Mouse (Mus musculus) layer of hippocampus, postnatal 10 days (tissue): ENCODE measurements around the gene Fcgr3. TPM values are rescaled to one million over a fixed set of nuclear protein-coding genes. Genes with fewer than 3 reads are reported as not detected.
"Not testable (repeated sequence)": the region's sequence is repeated elsewhere in the genome, so short reads cannot be mapped to it uniquely, and the experiment has no call there.

ENCODE experiments used
- DNase-seq, 2 experiments: peaks; one replicate each; pipeline ENCODE4 v3.0.0; 2021; ENCODE audit warnings: low spot score in 2 of 2
- total RNA-seq, 2 experiments: library from RNA; stranded (reverse); gene quantifications; 2 replicates each; pipeline ENCODE4 v1.2.3; 2021

The Fcgr3 gene
- total RNA-seq, 2 experiments from 2014 or later: 10.5 to 12.7 TPM

DNA sequence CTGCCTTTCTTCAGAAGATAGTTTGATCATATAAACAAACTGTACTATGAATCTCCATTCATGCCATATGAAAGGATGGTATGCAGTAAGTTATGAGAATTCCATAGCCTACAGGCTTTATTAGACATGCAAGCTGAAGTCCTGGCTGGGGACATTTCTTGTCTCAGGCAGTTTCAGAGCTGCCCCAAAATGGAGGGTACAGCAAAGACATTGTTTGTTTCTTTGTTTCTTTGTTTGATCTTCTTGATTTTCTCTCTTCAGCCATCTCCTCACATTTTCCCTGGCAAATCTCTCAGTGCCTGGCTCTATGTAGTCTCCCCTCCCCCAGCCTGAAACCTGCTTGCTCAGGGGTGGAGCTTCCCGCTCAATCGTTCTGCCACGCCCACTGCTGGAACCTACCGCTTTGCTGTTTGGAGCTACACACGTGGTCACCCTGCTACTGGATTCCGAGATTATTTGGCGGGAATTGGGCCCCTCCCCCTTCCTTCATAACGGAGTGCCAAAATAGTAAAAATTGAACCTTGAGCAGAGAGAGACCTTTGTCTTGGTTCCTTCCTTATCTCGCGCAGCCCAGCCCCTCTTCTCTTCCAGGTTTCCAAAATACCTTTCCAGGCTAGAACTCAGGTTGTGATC is 23.6 kb upstream of the Fcgr3 start:
- not testable (repeated sequence) for DNase-seq

DNA sequence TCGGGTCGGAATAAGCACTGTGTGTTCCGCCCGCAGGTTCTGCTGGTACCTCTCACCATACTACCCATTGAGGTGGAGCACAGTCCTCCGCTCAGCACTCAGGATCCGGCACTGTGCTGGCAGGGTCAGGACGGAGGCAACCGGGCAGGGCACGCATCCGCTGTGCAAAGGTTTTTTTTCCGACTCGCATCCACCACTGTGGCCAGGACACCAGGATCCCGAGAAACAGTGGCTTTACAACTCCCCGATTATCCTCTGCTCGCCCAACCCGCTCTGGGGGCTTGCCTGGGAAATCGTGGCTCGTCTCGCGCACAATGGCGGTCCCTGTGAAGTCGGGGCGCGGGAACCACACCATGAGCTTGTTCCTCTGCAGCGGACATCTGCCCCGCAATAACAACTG is 21.0 kb upstream of the Fcgr3 start:
- no peak for DNase-seq

DNA sequence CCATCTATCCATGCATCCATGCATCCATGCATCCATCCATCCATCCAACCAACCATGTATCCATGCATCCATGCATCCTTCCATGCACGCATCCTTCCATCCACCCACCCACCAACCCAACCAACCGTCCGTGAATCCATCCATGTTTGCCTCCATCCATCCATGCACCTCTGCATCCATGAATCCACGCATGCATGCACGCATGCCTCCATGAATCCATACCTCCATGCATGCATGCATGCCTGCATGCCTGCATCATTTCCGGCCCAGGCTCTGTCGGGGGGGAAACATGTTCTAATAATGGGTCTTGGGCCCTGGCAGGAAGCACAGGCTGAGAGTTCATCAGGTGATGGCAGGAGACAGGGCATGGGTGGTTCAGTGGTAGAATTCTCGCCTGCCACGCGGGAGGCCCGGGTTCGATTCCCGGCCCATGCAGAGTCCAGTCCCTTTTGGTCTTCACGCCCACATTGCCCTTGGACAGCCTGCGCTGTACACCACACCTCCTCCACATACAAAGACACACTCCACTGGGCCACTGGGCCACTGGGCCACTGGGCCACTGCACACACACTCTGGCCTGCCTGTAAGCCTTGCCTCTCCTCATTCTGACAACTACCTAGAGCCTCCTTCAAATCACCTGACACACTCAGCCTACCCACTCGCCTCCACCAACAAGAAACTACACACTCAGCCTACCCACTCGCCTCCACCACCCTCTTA is 16.9 kb upstream of the Fcgr3 start:
- not testable (repeated sequence) for DNase-seq

DNA sequence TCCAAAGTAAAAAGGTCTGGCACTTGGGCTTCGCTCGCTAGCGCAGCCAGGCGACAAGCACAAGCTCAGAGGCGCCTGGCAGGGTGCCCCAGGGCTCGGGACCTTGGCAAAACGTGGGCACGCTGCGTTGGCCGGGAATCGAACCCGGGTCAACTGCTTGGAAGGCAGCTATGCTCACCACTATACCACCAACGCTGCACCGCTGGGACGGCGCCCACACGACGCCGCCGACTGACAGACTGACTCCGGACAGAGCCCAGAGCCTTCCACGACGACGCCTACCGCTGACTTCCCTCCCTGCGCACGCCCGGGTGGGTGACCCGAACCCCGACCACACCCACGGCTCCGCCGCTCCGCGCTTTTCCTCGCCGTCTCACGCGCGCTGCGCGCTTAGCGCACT is 15.1 kb upstream of the Fcgr3 start:
- not testable (repeated sequence) for DNase-seq

DNA sequence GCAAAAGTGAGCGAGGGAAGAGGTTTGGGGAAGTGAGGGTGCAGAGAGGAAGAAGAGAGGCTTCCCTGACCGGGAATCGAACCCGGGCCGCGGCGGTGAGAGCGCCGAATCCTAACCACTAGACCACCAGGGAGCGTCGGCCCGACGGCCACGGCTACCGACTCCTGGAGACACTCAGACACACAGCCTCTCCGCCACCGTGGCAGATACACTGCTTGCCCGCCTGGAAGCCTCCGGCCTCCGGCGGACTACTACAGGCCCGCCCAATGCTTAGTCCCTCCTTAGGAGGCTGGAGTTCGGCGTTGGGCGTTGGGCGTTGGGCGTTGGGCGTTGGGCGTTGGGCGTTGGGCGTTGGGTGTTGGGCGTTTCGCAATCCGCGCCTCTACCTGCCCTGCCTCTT is 14.6 kb upstream of the Fcgr3 start:
- not testable (repeated sequence) for DNase-seq

DNA sequence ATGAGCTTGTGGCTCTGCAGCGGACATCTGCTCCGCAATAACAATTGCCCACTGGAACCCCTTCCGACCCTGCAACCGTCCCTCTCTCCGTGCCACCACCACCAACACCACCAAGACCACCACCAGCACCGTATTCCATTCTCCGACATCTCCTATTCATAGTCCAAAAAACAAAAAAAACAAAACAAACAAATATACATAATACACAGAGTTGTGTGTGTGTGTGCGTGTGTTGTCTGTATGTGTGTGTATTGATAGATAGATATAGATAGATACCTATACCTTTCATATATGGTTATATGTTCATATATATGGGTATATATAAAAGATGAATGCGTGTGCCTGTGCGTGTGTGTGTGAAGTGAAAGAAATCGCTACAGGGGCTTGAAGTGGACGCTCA is 13.7 kb upstream of the Fcgr3 start:
- not testable (repeated sequence) for DNase-seq

DNA sequence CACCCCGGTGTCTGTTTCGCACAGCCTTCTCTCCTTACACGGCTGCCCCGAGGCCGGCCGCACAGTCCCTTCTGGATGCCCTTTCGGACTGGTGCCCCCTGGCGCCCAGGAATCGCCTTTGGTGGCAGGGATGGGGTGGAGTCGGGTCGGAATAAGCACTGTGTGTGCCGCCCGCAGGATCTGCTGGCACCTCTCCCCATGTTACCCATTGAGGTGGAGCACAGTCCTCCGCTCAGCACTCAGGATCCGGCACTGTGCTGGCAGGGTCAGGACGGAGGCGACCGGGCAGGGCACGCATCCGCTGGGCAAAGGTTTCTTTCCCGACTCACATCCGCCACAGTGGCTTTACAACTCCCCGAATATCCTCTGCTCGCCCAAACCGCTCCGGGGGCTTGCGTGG is 13.2 kb upstream of the Fcgr3 start:
- peak; percentile 50 to 59 for DNase-seq

DNA sequence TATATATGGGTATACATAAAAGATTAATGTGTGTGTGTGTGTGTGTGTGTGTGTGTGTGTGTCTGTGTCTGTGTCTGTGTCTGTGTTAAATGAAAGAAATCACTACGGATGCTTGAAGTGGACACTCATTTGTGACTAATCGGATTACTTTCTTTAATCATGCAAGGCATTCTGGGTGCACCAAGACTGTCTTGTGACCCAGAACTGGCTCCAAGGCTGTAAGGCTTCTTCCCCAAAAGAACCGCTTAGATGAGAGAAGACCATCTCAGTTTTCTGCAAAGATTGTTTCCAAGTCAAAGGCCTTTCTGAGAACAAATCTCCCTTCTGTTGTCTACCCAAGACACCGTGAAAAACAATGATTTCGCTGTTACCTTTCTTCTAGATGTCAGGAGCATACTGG is 12.5 kb upstream of the Fcgr3 start:
- DNase-seq: not testable (repeated sequence)

DNA sequence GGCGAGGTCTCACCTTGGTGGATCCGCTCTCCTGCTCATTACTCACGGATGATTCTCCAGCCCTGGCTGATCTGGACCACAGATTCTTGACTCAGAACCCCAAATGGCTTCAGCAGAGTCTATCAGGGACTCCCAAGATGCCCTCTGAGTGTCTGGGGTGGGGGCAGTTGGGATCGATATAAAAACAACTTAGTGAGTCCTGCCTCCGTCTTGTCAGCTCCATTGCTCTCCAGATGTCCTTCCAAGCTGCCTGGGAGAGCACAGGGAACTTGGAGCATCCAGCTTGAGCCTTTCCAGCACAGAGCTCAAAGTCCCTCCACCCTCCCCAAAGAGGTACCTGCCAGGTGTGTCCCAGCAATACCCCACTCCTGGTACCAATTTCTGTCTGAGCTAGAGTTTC is 11.4 kb upstream of the Fcgr3 start:
- DNase-seq: not testable (repeated sequence)

DNA sequence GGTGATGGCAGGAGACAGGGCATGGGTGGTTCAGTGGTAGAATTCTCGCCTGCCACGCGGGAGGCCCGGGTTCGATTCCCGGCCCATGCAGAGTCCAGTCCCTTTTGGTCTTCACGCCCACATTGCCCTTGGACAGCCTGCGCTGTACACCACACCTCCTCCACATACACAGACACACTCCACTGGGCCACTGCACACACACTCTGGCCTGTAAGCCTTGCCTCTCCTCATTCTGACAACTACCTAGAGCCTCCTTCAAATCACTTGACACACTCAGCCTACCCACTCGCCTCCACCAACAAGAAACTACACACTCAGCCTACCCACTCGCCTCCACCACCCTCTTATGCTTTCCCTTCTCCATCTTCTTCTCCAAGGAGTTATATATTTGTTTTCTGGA is 9.5 kb upstream of the Fcgr3 start:
- not testable (repeated sequence) for DNase-seq

DNA sequence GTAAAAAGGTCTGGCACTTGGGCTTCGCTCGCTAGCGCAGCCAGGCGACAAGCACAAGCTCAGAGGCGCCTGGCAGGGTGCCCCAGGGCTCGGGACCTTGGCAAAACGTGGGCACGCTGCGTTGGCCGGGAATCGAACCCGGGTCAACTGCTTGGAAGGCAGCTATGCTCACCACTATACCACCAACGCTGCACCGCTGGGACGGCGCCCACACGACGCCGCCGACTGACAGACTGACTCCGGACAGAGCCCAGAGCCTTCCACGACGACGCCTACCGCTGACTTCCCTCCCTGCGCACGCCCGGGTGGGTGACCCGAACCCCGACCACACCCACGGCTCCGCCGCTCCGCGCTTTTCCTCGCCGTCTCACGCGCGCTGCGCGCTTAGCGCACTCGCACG is 7.5 kb upstream of the Fcgr3 start:
- not testable (repeated sequence) for DNase-seq

DNA sequence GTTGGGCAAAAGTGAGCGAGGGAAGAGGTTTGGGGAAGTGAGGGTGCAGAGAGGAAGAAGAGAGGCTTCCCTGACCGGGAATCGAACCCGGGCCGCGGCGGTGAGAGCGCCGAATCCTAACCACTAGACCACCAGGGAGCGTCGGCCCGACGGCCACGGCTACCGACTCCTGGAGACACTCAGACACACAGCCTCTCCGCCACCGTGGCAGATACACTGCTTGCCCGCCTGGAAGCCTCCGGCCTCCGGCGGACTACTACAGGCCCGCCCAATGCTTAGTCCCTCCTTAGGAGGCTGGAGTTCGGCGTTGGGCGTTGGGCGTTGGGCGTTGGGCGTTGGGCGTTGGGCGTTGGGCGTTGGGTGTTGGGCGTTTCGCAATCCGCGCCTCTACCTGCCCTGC is 7.0 kb upstream of the Fcgr3 start:
- DNase-seq: not testable (repeated sequence)

DNA sequence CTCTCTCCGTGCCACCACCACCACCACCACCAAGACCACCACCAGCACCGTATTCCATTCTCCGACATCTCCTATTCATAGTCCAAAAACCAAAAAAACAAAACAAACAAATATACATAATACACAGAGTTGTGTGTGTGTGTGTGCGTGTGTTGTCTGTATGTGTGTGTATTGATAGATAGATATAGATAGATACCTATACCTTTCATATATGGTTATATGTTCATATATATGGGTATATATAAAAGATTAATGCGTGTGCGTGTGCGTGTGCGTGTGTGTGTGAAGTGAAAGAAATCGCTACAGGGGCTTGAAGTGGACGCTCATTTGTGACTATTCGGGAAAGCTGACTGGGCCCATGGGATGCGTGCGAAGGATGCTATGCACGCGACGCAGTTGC is 6.1 kb upstream of the Fcgr3 start:
- DNase-seq: peak in 1 of 2 experiments; percentile 25

DNA sequence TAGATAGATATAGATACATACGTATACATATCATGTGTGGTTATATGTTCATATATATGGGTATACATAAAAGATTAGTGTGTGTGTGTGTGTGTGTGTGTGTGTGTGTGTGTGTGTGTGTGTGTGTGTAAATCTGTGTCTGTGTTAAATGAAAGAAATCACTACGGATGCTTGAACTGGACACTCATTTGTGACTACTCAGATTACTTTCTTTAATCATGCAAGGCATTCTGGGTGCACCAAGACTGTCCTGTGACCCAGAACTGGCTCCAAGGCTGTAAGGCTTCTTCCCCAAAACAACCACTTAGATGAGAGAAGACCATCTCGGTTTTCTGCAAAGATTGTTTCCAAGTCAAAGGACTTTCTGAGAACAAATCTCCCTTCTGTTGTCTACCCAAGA is 4.8 kb upstream of the Fcgr3 start:
- peak in 1 of 2 experiments; percentile 34 for DNase-seq

DNA sequence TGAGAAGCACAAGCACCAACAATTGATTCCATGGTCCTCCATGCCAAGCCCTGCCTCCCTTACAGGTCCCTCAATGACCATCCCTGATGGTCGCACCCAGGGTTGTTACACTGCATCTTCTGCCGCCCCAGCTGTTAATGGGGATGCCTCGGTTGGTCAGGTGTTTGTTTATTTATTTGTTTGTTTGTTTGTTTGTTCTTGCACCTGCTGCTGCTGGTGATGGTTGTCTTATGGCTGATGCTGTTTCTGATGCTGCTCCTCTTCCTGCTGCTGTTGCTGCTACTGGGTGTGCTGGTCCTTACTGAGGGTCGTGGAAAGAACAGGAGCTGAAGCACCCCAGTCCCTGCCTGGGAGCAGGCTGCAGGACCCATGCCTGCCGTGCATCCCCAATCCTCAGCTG is 3.2 kb upstream of the Fcgr3 start:
- not testable (repeated sequence) for DNase-seq

DNA sequence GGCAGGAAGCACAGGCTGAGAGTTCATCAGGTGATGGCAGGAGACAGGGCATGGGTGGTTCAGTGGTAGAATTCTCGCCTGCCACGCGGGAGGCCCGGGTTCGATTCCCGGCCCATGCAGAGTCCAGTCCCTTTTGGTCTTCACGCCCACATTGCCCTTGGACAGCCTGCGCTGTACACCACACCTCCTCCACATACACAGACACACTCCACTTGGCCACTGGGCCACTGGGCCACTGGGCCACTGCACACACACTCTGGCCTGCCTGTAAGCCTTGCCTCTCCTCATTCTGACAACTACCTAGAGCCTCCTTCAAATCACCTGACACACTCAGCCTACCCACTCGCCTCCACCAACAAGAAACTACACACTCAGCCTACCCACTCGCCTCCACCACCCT is 1.8 kb upstream of the Fcgr3 start:
- not testable (repeated sequence) for DNase-seq

DNA sequence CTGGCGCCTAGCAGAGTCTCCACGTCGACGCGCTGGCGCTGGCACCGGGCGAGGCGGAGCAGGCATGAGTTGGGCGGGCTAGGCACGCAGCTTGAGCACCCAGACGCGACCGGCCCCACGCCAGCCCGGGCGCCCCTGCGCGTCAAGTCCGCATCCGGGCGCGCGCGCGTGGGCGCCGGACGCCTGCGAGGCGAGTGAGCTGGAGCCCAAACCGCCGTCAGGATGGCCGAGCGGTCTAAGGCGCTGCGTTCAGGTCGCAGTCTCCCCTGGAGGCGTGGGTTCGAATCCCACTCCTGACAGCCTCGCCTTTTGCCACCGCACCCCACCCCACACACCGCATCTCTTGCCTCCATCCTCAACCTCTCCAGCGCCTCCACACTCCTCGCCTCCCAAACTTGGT is 1.0 kb upstream of the Fcgr3 start:
- peak; percentile 67 to 81 for DNase-seq

DNA sequence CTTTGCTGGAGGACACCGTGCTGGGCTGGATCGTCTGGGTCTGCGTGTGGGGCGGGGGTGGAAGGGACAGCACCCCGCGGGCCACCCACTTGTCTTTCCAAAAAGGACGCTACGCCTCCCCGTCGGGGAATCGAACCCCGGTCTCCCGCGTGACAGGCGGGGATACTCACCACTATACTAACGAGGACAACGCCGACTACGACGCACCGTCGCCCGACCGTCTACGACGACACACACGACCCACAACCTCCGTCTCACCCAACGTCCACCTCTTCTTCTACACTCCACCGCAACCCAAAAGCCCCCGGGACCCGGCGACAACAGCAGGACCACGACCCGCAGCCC is 480 bp upstream of the Fcgr3 start:
- DNase-seq: peak; percentile 72 to 82

DNA sequence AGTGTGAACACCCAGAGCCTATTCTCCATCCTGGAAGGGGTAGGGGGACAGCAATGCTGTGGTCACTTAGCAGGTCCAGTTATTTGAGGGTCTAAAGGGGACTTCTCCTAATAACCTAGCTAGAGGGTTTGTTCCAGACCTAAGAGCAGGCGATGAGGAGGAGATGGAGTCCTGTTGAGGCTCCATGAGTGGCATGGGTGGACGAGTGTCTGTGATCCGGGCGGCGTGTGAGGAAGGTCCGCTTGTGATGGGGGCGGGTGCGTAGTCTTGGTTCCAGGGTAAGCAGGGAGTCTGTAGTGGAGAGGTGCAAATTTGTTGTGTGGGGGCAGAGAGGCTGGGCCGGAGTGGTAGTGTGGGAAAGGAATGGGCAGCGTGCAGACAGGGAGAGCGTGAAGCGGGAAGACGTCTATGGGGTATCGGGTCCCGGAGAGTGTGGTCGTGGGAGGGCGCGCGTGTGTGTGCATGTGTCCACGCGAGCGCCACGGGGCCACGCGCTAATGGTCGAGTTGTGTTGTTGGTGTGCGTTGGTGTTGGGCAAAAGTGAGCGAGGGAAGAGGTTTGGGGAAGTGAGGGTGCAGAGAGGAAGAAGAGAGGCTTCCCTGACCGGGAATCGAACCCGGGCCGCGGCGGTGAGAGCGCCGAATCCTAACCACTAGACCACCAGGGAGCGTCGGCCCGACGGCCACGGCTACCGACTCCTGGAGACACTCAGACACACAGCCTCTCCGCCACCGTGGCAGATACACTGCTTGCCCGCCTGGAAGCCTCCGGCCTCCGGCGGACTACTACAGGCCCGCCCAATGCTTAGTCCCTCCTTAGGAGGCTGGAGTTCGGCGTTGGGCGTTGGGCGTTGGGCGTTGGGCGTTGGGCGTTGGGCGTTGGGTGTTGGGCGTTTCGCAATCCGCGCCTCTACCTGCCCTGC is 905 bp downstream of the Fcgr3 start:
- DNase-seq: peak; percentile 63 to 68

DNA sequence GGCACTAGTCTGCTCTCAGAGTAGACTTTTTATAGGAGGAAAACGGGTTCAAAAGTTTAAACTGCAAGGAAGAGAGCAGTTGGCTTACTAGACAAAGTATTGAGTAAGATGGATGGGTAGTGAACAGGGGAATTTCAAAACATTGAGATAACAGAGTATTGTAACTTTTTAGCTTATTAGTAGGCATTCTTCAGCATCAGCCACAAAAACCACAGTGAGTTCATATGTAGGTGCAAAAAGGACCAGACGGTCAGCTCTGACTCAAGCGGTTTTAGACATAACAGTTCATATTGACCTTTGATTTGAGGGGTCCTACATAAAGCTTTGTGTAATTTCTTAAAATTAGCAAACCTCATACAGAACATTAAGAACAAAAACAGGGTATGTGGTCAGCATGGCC is 3.2 kb downstream of the Fcgr3 start:
- no peak for DNase-seq

DNA sequence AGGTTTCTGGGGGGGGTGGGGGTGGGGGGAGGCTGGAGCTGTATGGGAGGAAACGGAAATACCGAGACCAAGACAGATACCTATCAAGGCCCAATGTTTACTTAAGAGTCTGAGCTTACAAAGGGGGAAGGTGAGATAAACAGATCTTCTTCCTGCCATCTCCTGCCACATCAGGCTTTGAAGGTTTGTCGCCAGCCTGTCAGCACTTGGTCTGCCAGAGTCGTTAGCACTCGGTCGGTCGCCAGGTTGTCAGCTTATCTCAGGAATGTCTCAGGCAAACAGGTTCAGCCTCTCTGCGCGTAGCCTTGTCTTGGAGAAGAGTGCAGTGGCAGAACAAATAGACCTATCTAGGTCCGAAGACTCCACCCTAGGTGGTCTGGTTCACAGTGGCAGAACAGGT is 4.3 kb downstream of the Fcgr3 start:
- no peak for DNase-seq

DNA sequence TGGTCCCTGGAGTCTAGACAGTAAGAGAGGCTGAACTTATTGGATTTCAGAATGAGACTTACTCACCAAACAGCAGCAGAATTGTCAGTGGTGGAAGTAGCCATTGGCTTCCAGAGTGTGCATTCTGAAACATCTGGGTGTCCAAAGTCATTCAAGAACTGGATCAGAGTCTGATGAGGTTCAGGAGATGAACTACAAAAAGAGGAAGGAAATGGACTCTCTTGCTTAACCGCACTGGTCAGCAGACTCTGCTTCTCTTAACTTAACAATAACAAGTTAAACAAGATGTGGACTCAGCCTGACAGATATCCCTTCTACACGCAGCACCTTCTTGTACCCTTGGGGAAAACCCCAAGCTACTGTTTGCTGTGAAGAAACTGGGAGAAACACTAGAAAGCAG is 5.5 kb downstream of the Fcgr3 start:
- no peak for DNase-seq
